Mouse (Mus musculus) liver, embryonic 12.5 days (tissue): ENCODE data around the gene Olfr251. TPM values are rescaled to one million over a fixed set of nuclear protein-coding genes. Genes with fewer than 3 reads are reported as not detected.
"Not testable (repeated sequence)": the region's sequence is repeated elsewhere in the genome, so short reads cannot be mapped to it uniquely, and the experiment has no call there.

ENCODE experiments used
- ATAC-seq: fragments of 200-750 bp; cut with Nextera tagmentation; 2 replicates; pipeline ENCODE4 v1.8.0; 2017; ENCODE audit warnings: moderate number of reproducible peaks, mild to moderate bottlenecking, moderate library complexity
- H3K27ac ChIP-seq: fragments of 300-500 bp; sonication (generic); 2 replicates; pipeline ENCODE4 v1.5.1; 2016; ENCODE audit warnings: mild to moderate bottlenecking
- H3K27me3 ChIP-seq: fragments of 300-500 bp; sonication (generic); replicated peaks from 2 replicates; pipeline ENCODE4 v1.6.1; 2016; ENCODE audit warnings: mild to moderate bottlenecking, moderate library complexity
- H3K36me3 ChIP-seq: fragments of 300-500 bp; sonication (generic); 2 replicates; pipeline ENCODE4 v1.6.1; 2016; ENCODE audit warnings: mild to moderate bottlenecking, moderate library complexity
- H3K4me1 ChIP-seq: fragments of 300-500 bp; sonication (generic); 2 replicates; pipeline ENCODE4 v1.6.1; 2016
- H3K4me2 ChIP-seq: fragments of 300-500 bp; sonication (generic); 2 replicates; pipeline ENCODE4 v1.6.1; 2016; ENCODE audit warnings: mild to moderate bottlenecking, moderate library complexity
- H3K4me3 ChIP-seq: fragments of 300-500 bp; sonication (generic); 2 replicates; pipeline ENCODE4 v1.5.1; 2016; ENCODE audit warnings: mild to moderate bottlenecking, moderate library complexity
- H3K9ac ChIP-seq: fragments of 300-500 bp; sonication (generic); 2 replicates; pipeline ENCODE4 v1.6.1; 2016; ENCODE audit warnings: mild to moderate bottlenecking, moderate library complexity
- H3K9me3 ChIP-seq: fragments of 300-500 bp; sonication (generic); replicated peaks from 2 replicates; pipeline ENCODE4 v1.6.1; 2016; ENCODE audit warnings: mild to moderate bottlenecking, moderate library complexity
- WGBS: fragments of 180-500 bp; shearing (Covaris S2); methylation state at CpG from one replicate; pipeline ENCODE4 v1.1.7; 2016; ENCODE audit not compliant: insufficient replicate concordance; 5-methylcytosine and 5-hydroxymethylcytosine counted together
- polyA plus RNA-seq: library from polyadenylated mRNA; unstranded; fragments of >200 nt; fragmentation: Nextera tagmentation; extraction: Ambion mirVana; gene quantifications from 2 replicates; pipeline ENCODE4 v1.2.1, GENCODE M21; 2016

Gene Olfr251
- polyA plus RNA-seq: not detected in 2 replicates

GRCm38 (mm10) chr9:38376786-38377185, at the start of gene Olfr251:
TSS of gene Olfr251 (plus strand) at chr9:38377086.
- Histone ChIP-seq H3K27ac (no peak within 1 kb of the TSS), H3K36me3 (no peaks in the 10 kb centered on the region), H3K4me3 (no peak within 1 kb of the TSS), H3K9ac (no peak within 1 kb of the TSS), H3K4me2 (no peak within 1 kb of the TSS), H3K27me3 (no peaks in the 10 kb centered on the region), H3K4me1 (no peaks in the 10 kb centered on the region), H3K9me3 (no peaks in the 10 kb centered on the region)
- no peak for ATAC-seq
- WGBS: 47% methylated on average over 2 of the region's 2 CpGs

DNA sequence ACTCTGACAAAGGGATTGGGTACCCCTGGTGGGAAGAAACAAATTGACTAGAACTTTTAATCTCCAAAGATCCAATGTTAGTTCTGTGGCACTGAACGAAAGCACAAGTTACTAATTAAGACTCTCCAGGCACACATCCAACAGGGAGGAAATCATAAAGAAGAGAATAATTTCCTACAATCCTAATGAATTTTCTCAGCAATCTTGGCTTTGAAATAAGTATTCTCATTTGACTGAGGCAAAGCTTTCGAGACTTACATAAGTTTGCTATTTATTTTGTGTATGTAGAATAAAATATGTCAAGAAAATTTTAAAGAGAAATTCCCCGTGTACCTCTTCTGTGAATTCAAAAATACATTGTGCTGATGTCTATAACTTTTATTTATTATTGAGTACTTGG, 48.1 kb upstream of the Olfr251 start, which contains the start of gene Olfr25:
TSS of gene Olfr25 (plus strand) at position 301 of the 400 bp plus-strand sequence.
- Histone ChIP-seq H3K27ac (no peak within 1 kb of the TSS), H3K9me3 (no peaks in the 10 kb centered on the region), H3K4me2 (no peak within 1 kb of the TSS), H3K36me3 (no peaks in the 10 kb centered on the region), H3K4me1 (no peaks in the 10 kb centered on the region), H3K9ac (no peak within 1 kb of the TSS), H3K4me3 (no peak within 1 kb of the TSS), H3K27me3 (no peaks in the 10 kb centered on the region)
- WGBS: 62% methylated on average over 3 of the region's 3 CpGs
- no peak for ATAC-seq

- 81% methylated on average over 4 of the region's 4 CpGs for WGBS
Measured at GRCm38 (mm10) chr9:38348111-38348510, 28.8 kb upstream of the Olfr251 start, which contains the start of gene Olfr898. TSS of gene Olfr898 (plus strand) at chr9:38348411.

DNA sequence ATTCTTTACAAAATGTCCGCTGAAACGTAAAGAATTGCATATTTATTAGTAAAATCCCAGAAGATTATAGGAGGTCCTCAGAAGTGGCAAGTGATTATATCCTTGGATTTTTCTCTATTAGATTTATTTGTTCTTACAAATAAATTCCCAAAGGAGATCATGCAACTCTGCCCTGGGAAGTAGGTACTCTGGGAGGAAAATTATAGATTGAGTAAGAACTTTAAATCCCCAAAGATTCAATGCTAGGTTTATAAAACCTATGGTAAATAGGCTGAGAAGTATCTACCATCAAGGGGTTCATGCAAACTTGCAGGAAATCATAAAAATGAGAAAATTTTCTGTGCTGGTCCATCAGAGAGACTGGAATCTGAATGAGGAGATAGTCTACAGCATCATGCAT, 10.3 kb upstream of the Olfr251 start, which contains the start of gene Olfr250:
TSS of gene Olfr250 (plus strand) at position 301 of the 400 bp plus-strand sequence.
- no peaks in the 10 kb centered on the region for H3K27me3 ChIP-seq
- no peak for ATAC-seq
- no peak within 1 kb of the TSS for H3K4me2 ChIP-seq
- WGBS: 67% methylated on average over 2 of the region's 2 CpGs
- no peak within 1 kb of the TSS for H3K9ac ChIP-seq
- H3K4me3 ChIP-seq: no peak within 1 kb of the TSS
- H3K27ac ChIP-seq: no peak within 1 kb of the TSS
- no peaks in the 10 kb centered on the region for H3K36me3 ChIP-seq
- no peaks in the 10 kb centered on the region for H3K9me3 ChIP-seq
- no peaks in the 10 kb centered on the region for H3K4me1 ChIP-seq

More at GRCm38 (mm10) chr9:38348111-38348510, 28.8 kb upstream of the Olfr251 start, which contains the start of gene Olfr898:
- ATAC-seq: no peak
- Histone ChIP-seq H3K27me3 (no peaks in the 10 kb centered on the region), H3K9ac (no peak within 1 kb of the TSS), H3K4me2 (no peak within 1 kb of the TSS), H3K4me3 (no peak within 1 kb of the TSS), H3K9me3 (no peaks in the 10 kb centered on the region), H3K36me3 (no peaks in the 10 kb centered on the region), H3K4me1 (no peaks in the 10 kb centered on the region), H3K27ac (no peak within 1 kb of the TSS)

DNA sequence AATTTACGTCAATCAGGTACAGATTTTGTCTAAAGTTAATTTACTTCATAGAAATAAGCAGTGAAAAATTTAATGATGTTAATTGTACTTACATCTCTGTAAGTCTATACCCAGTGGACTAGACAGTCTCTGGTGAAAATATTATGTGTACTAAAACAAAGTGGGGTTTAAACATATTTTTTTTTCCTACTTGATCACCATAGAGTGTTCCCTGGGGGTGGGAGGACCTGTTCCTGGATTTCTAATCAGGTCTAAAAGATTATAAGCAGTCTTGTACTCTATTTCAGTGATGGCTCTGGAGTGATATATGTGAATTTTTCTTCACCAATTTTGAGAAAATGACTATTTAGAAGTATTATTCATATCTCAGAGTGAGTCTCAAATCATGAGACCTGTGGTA, 24.5 kb downstream of the Olfr251 start, which contains the start of gene Olfr147:
TSS of gene Olfr147 (plus strand) at position 301 of the 400 bp plus-strand sequence.
- Histone ChIP-seq H3K4me2 (no peak within 1 kb of the TSS), H3K27me3 (no peaks in the 10 kb centered on the region), H3K27ac (no peak within 1 kb of the TSS), H3K9ac (no peak within 1 kb of the TSS), H3K9me3 (no peaks in the 10 kb centered on the region), H3K4me1 (no peaks in the 10 kb centered on the region), H3K36me3 (no peaks in the 10 kb centered on the region), H3K4me3 (no peak within 1 kb of the TSS)
- no peak for ATAC-seq
- 61% methylated on average over 1 of the region's 1 CpGs for WGBS

- H3K27ac ChIP-seq, H3K4me2 ChIP-seq, H3K4me3 ChIP-seq, H3K9me3 ChIP-seq, ATAC-seq, H3K36me3 ChIP-seq, H3K9ac ChIP-seq, H3K27me3 ChIP-seq, H3K4me1 ChIP-seq: not testable (repeated sequence)
- 68% methylated on average over 3 of the region's 3 CpGs for WGBS
Measured at GRCm38 (mm10) chr9:38407502-38407901, 30.6 kb downstream of the Olfr251 start.

DNA sequence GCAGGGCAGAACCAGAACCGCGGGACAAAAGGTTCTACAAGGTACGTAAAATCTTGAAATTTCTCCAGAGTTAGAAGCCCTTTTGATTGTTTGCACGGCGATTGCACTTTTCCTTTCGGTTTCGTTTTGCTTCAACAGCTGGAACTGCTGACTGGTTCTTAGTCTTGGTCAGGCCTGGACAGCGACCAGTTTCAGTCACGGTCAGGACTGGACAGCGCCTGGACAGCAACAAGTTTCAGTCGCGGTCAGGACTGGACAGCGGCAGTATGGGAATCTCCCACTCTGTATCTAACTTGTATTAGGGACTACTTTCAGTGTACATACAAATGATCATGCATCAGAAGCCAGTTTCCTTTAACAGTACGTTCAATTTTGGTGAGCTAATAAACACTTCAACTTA, 36.6 kb downstream of the Olfr251 start:
- H3K9me3 ChIP-seq, H3K9ac ChIP-seq, H3K27ac ChIP-seq, H3K4me2 ChIP-seq, H3K36me3 ChIP-seq, H3K4me3 ChIP-seq, H3K27me3 ChIP-seq, ATAC-seq, H3K4me1 ChIP-seq: not testable (repeated sequence)
- WGBS: 82% methylated on average over 14 of the region's 14 CpGs

- Histone ChIP-seq H3K9ac (no peak overlapping the region), H3K36me3 (no peaks in the 10 kb centered on the region), H3K27me3 (no peaks in the 10 kb centered on the region), H3K4me1 (no peaks in the 10 kb centered on the region), H3K4me3 (no peak overlapping the region), H3K27ac (no peak overlapping the region), H3K4me2 (no peak overlapping the region), H3K9me3 (no peaks in the 10 kb centered on the region)
- no peak for ATAC-seq
Measured at GRCm38 (mm10) chr9:38423801-38424200, 46.9 kb downstream of the Olfr251 start.

GRCm38 (mm10) chr9:38427026-38427425, 50.1 kb downstream of the Olfr251 start:
- H3K4me2 ChIP-seq: no peak overlapping the region
- H3K4me1 ChIP-seq: no peaks in the 10 kb centered on the region
- no peaks in the 10 kb centered on the region for H3K36me3 ChIP-seq
- no peak overlapping the region for H3K4me3 ChIP-seq
- no peaks in the 10 kb centered on the region for H3K27me3 ChIP-seq
- no peak overlapping the region for H3K9ac ChIP-seq
- H3K27ac ChIP-seq: no peak overlapping the region
- no peak for ATAC-seq
- H3K9me3 ChIP-seq: no peaks in the 10 kb centered on the region
- 30% methylated on average over 1 of the region's 1 CpGs for WGBS

DNA sequence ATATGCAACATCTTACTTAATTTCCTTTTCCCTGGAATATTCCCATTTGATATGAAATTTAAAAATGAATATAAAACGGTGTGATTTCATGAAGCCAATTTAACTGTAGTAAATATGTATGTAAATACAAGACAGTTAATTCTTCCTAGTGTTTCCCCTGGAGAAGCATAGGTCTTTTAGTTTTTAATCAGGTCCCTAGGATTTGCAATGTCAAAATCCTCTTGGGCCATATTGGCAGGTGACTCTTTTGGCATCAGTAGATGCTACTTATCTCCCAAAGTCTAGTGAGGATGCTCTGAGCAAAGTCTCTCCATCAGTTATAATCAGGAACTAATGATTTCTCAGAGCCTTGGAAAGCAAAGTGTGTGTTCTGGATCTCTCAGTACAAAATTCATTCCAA, 52.3 kb downstream of the Olfr251 start, which contains the start of gene Olfr901:
TSS of gene Olfr901 (plus strand) at position 301 of the 400 bp plus-strand sequence.
- 51% methylated on average over 1 of the region's 1 CpGs for WGBS
- H3K4me1 ChIP-seq: no peaks in the 10 kb centered on the region
- no peak for ATAC-seq

More for the DNA sequence above, 52.3 kb downstream of the Olfr251 start, which contains the start of gene Olfr901:
- Histone ChIP-seq H3K9ac (no peak within 1 kb of the TSS), H3K27me3 (no peaks in the 10 kb centered on the region), H3K4me3 (no peak within 1 kb of the TSS), H3K36me3 (no peaks in the 10 kb centered on the region), H3K4me2 (no peak within 1 kb of the TSS), H3K9me3 (no peaks in the 10 kb centered on the region), H3K27ac (no peak within 1 kb of the TSS)

Other genes starting within 250 kb of the Olfr251 start
- not detected in 2 replicates for gene Olfr890, start 234.6 kb upstream of the Olfr251 start, polyA plus RNA-seq
- not detected in 2 replicates for gene Olfr891, start 196.3 kb upstream of the Olfr251 start, polyA plus RNA-seq
- gene Olfr893, start 168.7 kb upstream of the Olfr251 start, polyA plus RNA-seq: not detected in 2 replicates
- not detected in 2 replicates for gene Olfr894, start 159.0 kb upstream of the Olfr251 start, polyA plus RNA-seq
- not detected in 2 replicates for gene Olfr143, start 124.3 kb upstream of the Olfr251 start, polyA plus RNA-seq
- not detected in 2 replicates for gene Olfr895, start 109.2 kb upstream of the Olfr251 start, polyA plus RNA-seq
- not detected in 2 replicates for gene Olfr896-ps1, start 86.0 kb upstream of the Olfr251 start, polyA plus RNA-seq
- gene Olfr25, start 48.0 kb upstream of the Olfr251 start, polyA plus RNA-seq: not detected in 2 replicates
- not detected in 2 replicates for gene Olfr898, start 28.7 kb upstream of the Olfr251 start, polyA plus RNA-seq
- not detected in 2 replicates for gene Olfr250, start 10.2 kb upstream of the Olfr251 start, polyA plus RNA-seq
- gene Olfr147, start 24.6 kb downstream of the Olfr251 start, polyA plus RNA-seq: not detected in 2 replicates
- gene Olfr901, start 52.4 kb downstream of the Olfr251 start, polyA plus RNA-seq: not detected in 2 replicates
- not detected in 2 replicates for gene Olfr902, start 70.6 kb downstream of the Olfr251 start, polyA plus RNA-seq
- not detected in 2 replicates for gene Olfr904, start 86.1 kb downstream of the Olfr251 start, polyA plus RNA-seq
- not detected in 2 replicates for gene Olfr905, start 94.0 kb downstream of the Olfr251 start, polyA plus RNA-seq
- gene Olfr906, start 110.0 kb downstream of the Olfr251 start, polyA plus RNA-seq: not detected in 2 replicates
- not detected in 2 replicates for gene Olfr907, start 118.7 kb downstream of the Olfr251 start, polyA plus RNA-seq
- gene Olfr911-ps1, start 144.5 kb downstream of the Olfr251 start, polyA plus RNA-seq: not detected in 2 replicates
- gene Olfr910, start 160.8 kb downstream of the Olfr251 start, polyA plus RNA-seq: not detected in 2 replicates
- gene Olfr912, start 203.1 kb downstream of the Olfr251 start, polyA plus RNA-seq: not detected in 2 replicates
- not detected in 2 replicates for gene Olfr913, start 215.7 kb downstream of the Olfr251 start, polyA plus RNA-seq
- not detected in 2 replicates for gene Olfr914, start 228.0 kb downstream of the Olfr251 start, polyA plus RNA-seq